Mouse (Mus musculus) limb, embryonic 14.5 days (tissue): ENCODE measurements at regions not wholly inside any gene's neighbourhood (a gene's known extent, or its start where the extent isn't known, plus 50 kb on each side); places are given as distances from the start of the nearest gene placed in this dataset.

Experiments used
- ATAC-seq: fragments of 200-750 bp; cut with Nextera tagmentation; 2 replicates; pipeline ENCODE4 v1.8.0; 2017; ENCODE audit warnings: low read depth, moderate number of reproducible peaks, moderate TSS enrichment; ENCODE audit not compliant: low FRiP score
- DNase-seq: peaks from one replicate; pipeline ENCODE4 v3.0.0-alpha.2; 2015; ENCODE audit warnings: low spot score
- H3K27ac ChIP-seq: fragments of 300-500 bp; sonication (generic); replicated peaks from 2 replicates; pipeline ENCODE4 v1.5.1; 2014; ENCODE audit warnings: low read depth, mild to moderate bottlenecking, low read length, moderate library complexity, mixed read lengths
- H3K27me3 ChIP-seq: fragments of 300-500 bp; sonication (generic); 2 replicates; pipeline ENCODE4 v1.6.1; 2014; ENCODE audit warnings: low read length, mixed read lengths; ENCODE audit not compliant: control insufficient read depth, insufficient read depth
- H3K36me3 ChIP-seq: fragments of 300-500 bp; sonication (generic); 2 replicates; pipeline ENCODE4 v1.6.1; 2014; ENCODE audit warnings: mild to moderate bottlenecking, low read length, moderate library complexity, mixed read lengths; ENCODE audit not compliant: control insufficient read depth, insufficient read depth
- H3K4me1 ChIP-seq: fragments of 300-500 bp; sonication (generic); 2 replicates; pipeline ENCODE4 v1.6.1; 2014; ENCODE audit warnings: antibody characterized with exemption, low read length, mixed read lengths; ENCODE audit not compliant: control insufficient read depth, insufficient read depth
- H3K4me2 ChIP-seq: fragments of 300-500 bp; sonication (generic); replicated peaks from 2 replicates; pipeline ENCODE4 v1.6.1; 2014; ENCODE audit warnings: low read depth, mild to moderate bottlenecking, low read length, moderate library complexity; ENCODE audit not compliant: severe bottlenecking
- H3K4me3 ChIP-seq: fragments of 300-500 bp; sonication (generic); replicated peaks from 2 replicates; pipeline ENCODE4 v1.5.1; 2014; ENCODE audit warnings: low read length
- H3K9ac ChIP-seq: fragments of 300-500 bp; sonication (generic); 2 replicates; pipeline ENCODE4 v1.6.1; 2014; ENCODE audit warnings: mild to moderate bottlenecking, low read depth, low read length, moderate library complexity; ENCODE audit not compliant: severe bottlenecking
- H3K9me3 ChIP-seq: fragments of 300-500 bp; sonication (generic); 2 replicates; pipeline ENCODE4 v1.6.1; 2016; ENCODE audit warnings: low read length; ENCODE audit not compliant: control insufficient read depth
- POLR2A ChIP-seq: fragments of 200-500 bp; IDR thresholded peaks from 2 replicates; pipeline ENCODE4 v1.8.0; 2012; ENCODE audit warnings: inconsistent platforms, mild to moderate bottlenecking, moderate library complexity, borderline replicate concordance; ENCODE audit not compliant: insufficient read depth, insufficient read length; ENCODE audit errors: extremely low read depth
- WGBS: fragments of 180-500 bp; shearing (Covaris S2); extraction: QIAGEN DNeasy Blood & Tissue Kit; methylation state at CpG from one replicate; pipeline ENCODE4 v1.1.7; 2014; 5-methylcytosine and 5-hydroxymethylcytosine counted together

DNA sequence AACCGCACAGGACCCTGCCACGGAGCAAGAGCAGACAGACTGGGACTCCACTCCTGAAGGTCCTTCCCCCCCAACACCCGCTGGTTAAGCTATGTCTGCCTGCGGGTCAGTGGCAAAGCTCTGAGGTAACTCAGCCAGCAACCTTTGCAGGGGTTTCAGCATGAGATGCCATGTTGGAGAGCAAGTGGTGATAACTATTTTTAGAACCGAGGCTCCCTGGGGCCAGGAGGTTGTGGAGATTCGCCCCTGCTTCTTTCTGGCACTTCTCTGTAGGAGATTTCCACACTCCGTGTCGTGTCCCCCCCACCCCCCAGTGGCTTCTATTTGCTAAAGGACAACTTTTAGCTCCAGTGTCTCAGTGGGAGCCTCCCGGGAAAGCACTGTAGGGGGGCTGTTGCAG is 90.7 kb upstream of the Prickle1 start:
- H3K36me3 ChIP-seq = no peaks in the 10 kb centered on the region
- H3K27me3 ChIP-seq = no peaks in the 10 kb centered on the region
- H3K4me2 ChIP-seq = no peak overlapping the region
- ATAC-seq (no peak), DNase-seq (no peak)
- H3K27ac ChIP-seq = no peak overlapping the region
- no peaks in the 10 kb centered on the region; the same call in 1 of the 2 replicates for H3K4me1 ChIP-seq
- no peaks in the 10 kb centered on the region for H3K9me3 ChIP-seq
- no peak overlapping the region for H3K4me3 ChIP-seq
- no peak overlapping the region for H3K9ac ChIP-seq
- 65% methylated on average over 9 of the region's 9 CpGs for WGBS
- TF ChIP-seq POLR2A = no peak

DNA sequence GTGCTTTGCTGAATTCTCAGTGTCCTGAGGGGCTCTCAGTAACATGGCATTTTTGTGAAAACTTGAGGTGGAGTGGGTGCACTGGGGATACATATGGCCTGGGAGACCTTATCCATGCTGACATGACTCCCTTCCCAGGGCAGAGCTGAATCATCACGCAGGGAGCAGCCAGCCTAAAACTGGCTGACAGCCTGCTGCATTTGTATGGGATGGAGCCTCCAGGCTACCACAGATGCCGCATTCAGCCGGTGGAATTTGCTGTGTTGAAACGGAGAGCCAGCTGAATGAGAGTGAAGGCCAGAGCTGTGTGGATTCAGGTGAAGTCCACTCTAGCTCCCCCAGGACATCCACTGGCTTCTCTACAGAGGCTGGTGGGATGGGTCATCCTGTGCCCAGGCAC is 85.9 kb upstream of the Prickle1 start:
- TF ChIP-seq POLR2A = no peak
- no peak overlapping the region for H3K4me3 ChIP-seq
- H3K36me3 ChIP-seq = no peaks in the 10 kb centered on the region
- no peak overlapping the region for H3K9ac ChIP-seq
- no peaks in the 10 kb centered on the region for H3K27me3 ChIP-seq
- DNase-seq = no peak
- ATAC-seq = no peak
- no peaks in the 10 kb centered on the region for H3K4me1 ChIP-seq
- H3K27ac ChIP-seq = no peak overlapping the region
- H3K9me3 ChIP-seq = no peaks in the 10 kb centered on the region
- 70% methylated on average over 4 of the region's 4 CpGs for WGBS
- no peak overlapping the region for H3K4me2 ChIP-seq

DNA sequence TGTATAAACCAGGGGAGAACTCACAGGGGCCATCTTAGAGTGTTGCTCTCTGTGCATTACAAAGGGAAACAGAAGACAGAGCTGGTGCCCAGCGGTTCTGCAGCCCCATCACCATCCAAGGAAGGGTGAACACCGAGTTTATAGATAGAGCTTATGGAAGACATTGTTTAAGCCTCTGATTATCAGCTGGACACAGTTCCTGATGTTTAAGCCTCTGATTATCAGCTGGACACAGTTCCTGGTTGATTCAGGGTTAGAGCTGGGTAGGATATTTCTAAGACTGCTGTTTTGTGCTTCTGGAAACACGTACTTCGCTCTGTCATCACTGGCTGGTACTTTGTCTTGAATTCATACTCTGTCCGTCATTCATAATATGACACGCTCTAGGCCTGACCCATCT is 79.9 kb upstream of the Prickle1 start:
- ATAC-seq = no peak
- 88% methylated on average over 6 of the region's 6 CpGs for WGBS

DNA sequence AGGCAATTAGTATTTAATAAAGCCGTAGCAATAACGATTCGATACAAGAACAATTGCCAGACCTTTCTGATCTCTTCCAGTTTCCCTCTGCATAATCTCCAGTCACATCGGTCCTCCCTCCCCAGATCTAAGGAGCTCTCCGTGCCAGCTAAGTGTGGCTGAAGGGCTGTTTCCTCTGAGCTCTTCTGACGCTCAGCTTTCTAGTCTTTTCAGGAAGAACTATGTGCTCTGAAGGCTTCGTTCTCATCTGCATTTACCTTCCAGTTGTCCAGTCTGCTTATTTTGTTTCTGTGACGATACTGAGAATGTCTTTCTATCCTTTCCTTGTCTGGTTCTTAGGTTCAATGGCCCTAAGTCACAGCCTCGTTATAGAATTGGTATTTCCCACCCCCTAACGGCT is 78.3 kb upstream of the Prickle1 start:
- no peaks in the 10 kb centered on the region for H3K27me3 ChIP-seq
- TF ChIP-seq POLR2A = no peak
- no peak overlapping the region for H3K27ac ChIP-seq
- H3K4me1 ChIP-seq = peaks cover 11% of the 10 kb centered on the region; the same call in 1 of the 2 replicates
- ATAC-seq (no peak), DNase-seq (no peak)
- H3K4me2 ChIP-seq = no peak overlapping the region
- no peak overlapping the region for H3K4me3 ChIP-seq
- WGBS = 46% methylated on average over 10 of the region's 10 CpGs
- no peaks in the 10 kb centered on the region for H3K9me3 ChIP-seq
- no peaks in the 10 kb centered on the region for H3K36me3 ChIP-seq
- no peak overlapping the region for H3K9ac ChIP-seq

More for the DNA sequence above, 79.9 kb upstream of the Prickle1 start:
- Histone ChIP-seq H3K27ac (no peak overlapping the region), H3K36me3 (no peaks in the 10 kb centered on the region), H3K9me3 (no peaks in the 10 kb centered on the region), H3K4me1 (peaks cover 11% of the 10 kb centered on the region; the same call in 1 of the 2 replicates), H3K9ac (no peak overlapping the region), H3K4me2 (no peak overlapping the region), H3K27me3 (no peaks in the 10 kb centered on the region), H3K4me3 (no peak overlapping the region)
- no peak for DNase-seq
- no peak for TF ChIP-seq POLR2A

- ATAC-seq = no peak
- no peak for TF ChIP-seq POLR2A
- peak; percentile 9 for DNase-seq
- WGBS = 14% methylated on average over 5 of the region's 5 CpGs
- H3K9ac ChIP-seq = no peak overlapping the region
- H3K4me1 ChIP-seq = peaks cover 8% of the 10 kb centered on the region; the same call in 1 of the 2 replicates
- peak overlapping the region; percentile 14; the same call in 1 of the 2 replicates for H3K27ac ChIP-seq
- H3K36me3 ChIP-seq = no peaks in the 10 kb centered on the region
- no peaks in the 10 kb centered on the region for H3K27me3 ChIP-seq
- no peak overlapping the region for H3K4me3 ChIP-seq
- H3K9me3 ChIP-seq = no peaks in the 10 kb centered on the region
- no peak overlapping the region for H3K4me2 ChIP-seq
Measured at GRCm38 (mm10) chr15:93663876-93664275, 68.2 kb upstream of the Prickle1 start.

- Histone ChIP-seq H3K4me3 (no peak overlapping the region), H3K9me3 (no peaks in the 10 kb centered on the region), H3K4me1 (peaks cover 10% of the 10 kb centered on the region; the same call in 1 of the 2 replicates), H3K36me3 (no peaks in the 10 kb centered on the region), H3K27me3 (no peaks in the 10 kb centered on the region), H3K9ac (no peak overlapping the region), H3K4me2 (no peak overlapping the region), H3K27ac (no peak overlapping the region)
- DNase-seq (no peak), ATAC-seq (no peak)
- no peak for TF ChIP-seq POLR2A
- WGBS = 95% methylated on average over 1 of the region's 1 CpGs
Measured at GRCm38 (mm10) chr15:93662601-93663000, 66.9 kb upstream of the Prickle1 start.
